Mouse (Mus musculus) heart, embryonic 11.5 days (tissue): ENCODE data around the gene Snx17. TPM values are rescaled to one million over a fixed set of nuclear protein-coding genes. Genes with fewer than 3 reads are reported as not detected.
"Not testable (repeated sequence)": the region's sequence is repeated elsewhere in the genome, so short reads cannot be mapped to it uniquely, and the experiment has no call there.

Source experiments
- ATAC-seq: fragments of 200-750 bp; cut with Nextera tagmentation; replicated peaks from 2 replicates; pipeline ENCODE4 v1.8.0; 2017; ENCODE audit warnings: moderate library complexity; ENCODE audit not compliant: insufficient number of reproducible peaks, low FRiP score, low TSS enrichment
- H3K27ac ChIP-seq: fragments of 300-500 bp; sonication (generic); 2 replicates; pipeline ENCODE4 v1.5.1; 2014; ENCODE audit warnings: mild to moderate bottlenecking, low read depth, low read length
- H3K27me3 ChIP-seq: fragments of 300-500 bp; sonication (generic); 2 replicates; pipeline ENCODE4 v1.6.1; 2014; ENCODE audit warnings: mild to moderate bottlenecking, low read length, mixed read lengths; ENCODE audit not compliant: control insufficient read depth, insufficient read depth
- H3K36me3 ChIP-seq: fragments of 300-500 bp; sonication (generic); 2 replicates; pipeline ENCODE4 v1.6.1; 2014; ENCODE audit warnings: mild to moderate bottlenecking, low read length, moderate library complexity, mixed read lengths; ENCODE audit not compliant: control insufficient read depth, insufficient read depth
- H3K4me1 ChIP-seq: fragments of 300-500 bp; sonication (generic); 2 replicates; pipeline ENCODE4 v1.6.1; 2014; ENCODE audit warnings: low read length; ENCODE audit not compliant: control insufficient read depth, insufficient read depth
- H3K4me2 ChIP-seq: fragments of 300-500 bp; sonication (generic); 2 replicates; pipeline ENCODE4 v1.6.1; 2014; ENCODE audit warnings: mild to moderate bottlenecking, moderate library complexity
- H3K4me3 ChIP-seq: fragments of 300-500 bp; sonication (generic); 2 replicates; pipeline ENCODE4 v1.5.1; 2014; ENCODE audit warnings: low read depth, low read length
- H3K9ac ChIP-seq: fragments of 300-500 bp; sonication (generic); 2 replicates; pipeline ENCODE4 v1.6.1; 2014; ENCODE audit warnings: mild to moderate bottlenecking, low read depth, low read length, moderate library complexity
- H3K9me3 ChIP-seq: fragments of 300-500 bp; sonication (generic); replicated peaks from 2 replicates; pipeline ENCODE4 v1.6.1; 2016; ENCODE audit warnings: low read length; ENCODE audit not compliant: control insufficient read depth
- WGBS: fragments of 180-500 bp; shearing (Covaris S2); extraction: QIAGEN DNeasy Blood & Tissue Kit; methylation state at CpG from one replicate; pipeline ENCODE4 v1.1.7; 2014; ENCODE audit not compliant: insufficient replicate concordance; 5-methylcytosine and 5-hydroxymethylcytosine counted together
- polyA plus RNA-seq: library from polyadenylated mRNA; unstranded; fragments of >200 nt; fragmentation: Nextera tagmentation; extraction: Ambion mirVana; gene quantifications from 2 replicates; pipeline ENCODE4 v1.2.1, GENCODE M21; 2014

Gene Snx17
- polyA plus RNA-seq, 1 experiment from 2014 or later: 115 TPM

- Histone ChIP-seq H3K9me3 (peaks cover 5% of the 10 kb centered on the region), H3K27me3 (no peaks in the 10 kb centered on the region), H3K4me2 (no peak overlapping the region), H3K4me1 (peaks cover 9% of the 10 kb centered on the region; the same call in 1 of the 2 replicates), H3K9ac (no peak overlapping the region), H3K36me3 (peaks cover 54% of the 10 kb centered on the region), H3K4me3 (0 out of 2 replicates have a peak overlapping the region, but pooled peaks have one; percentile 2), H3K27ac (no peak overlapping the region)
- 87% methylated on average over 9 of the region's 9 CpGs for WGBS
- no peak for ATAC-seq
Measured at GRCm38 (mm10) chr5:31199893-31200292, 6.9 kb downstream of the Snx17 start.

GRCm38 (mm10) chr5:31200327-31200768 is 7.3 kb downstream of the Snx17 start:
- ATAC-seq: no peak
- 86% methylated on average over 27 of the region's 27 CpGs for WGBS

GRCm38 (mm10) chr5:31201042-31201741 is 8.2 kb downstream of the Snx17 start:
- H3K27me3 ChIP-seq: no peaks in the 10 kb centered on the region
- peak overlapping the region; percentile 89 for H3K4me2 ChIP-seq
- H3K9me3 ChIP-seq: peaks cover 5% of the 10 kb centered on the region
- WGBS: 21% methylated on average over 13 of the region's 13 CpGs
- peak overlapping the region; percentile 77 for H3K27ac ChIP-seq
- H3K36me3 ChIP-seq: peaks cover 48% of the 10 kb centered on the region
- peak overlapping the region; percentile 73 for H3K4me3 ChIP-seq
- ATAC-seq: no peak
- peaks cover 9% of the 10 kb centered on the region; the same call in 1 of the 2 replicates for H3K4me1 ChIP-seq
- peak overlapping the region; percentile 88 for H3K9ac ChIP-seq

More at GRCm38 (mm10) chr5:31200327-31200768, 7.3 kb downstream of the Snx17 start:
- peaks cover 9% of the 10 kb centered on the region; the same call in 1 of the 2 replicates for H3K4me1 ChIP-seq
- no peak overlapping the region for H3K27ac ChIP-seq
- peak overlapping the region; percentile 89 for H3K4me2 ChIP-seq
- H3K36me3 ChIP-seq: peaks cover 52% of the 10 kb centered on the region
- no peaks in the 10 kb centered on the region for H3K27me3 ChIP-seq
- peaks cover 5% of the 10 kb centered on the region for H3K9me3 ChIP-seq
- H3K9ac ChIP-seq: no peak overlapping the region
- peak overlapping the region; percentile 2; the same call in 1 of the 2 replicates for H3K4me3 ChIP-seq

GRCm38 (mm10) chr5:31201742-31202590 is 8.9 kb downstream of the Snx17 start, which contains the start of gene Zfp513:
TSS of gene Zfp513 (minus strand) at chr5:31202303.
- Histone ChIP-seq H3K27ac (peak within 1 kb of the TSS; percentile 86), H3K27me3 (no peaks in the 10 kb centered on the region), H3K4me2 (peak within 1 kb of the TSS; percentile 89), H3K4me3 (peak within 1 kb of the TSS; percentile 73), H3K9me3 (peaks cover 5% of the 10 kb centered on the region), H3K4me1 (peaks cover 9% of the 10 kb centered on the region; the same call in 1 of the 2 replicates), H3K9ac (peak within 1 kb of the TSS; percentile 88), H3K36me3 (peaks cover 42% of the 10 kb centered on the region)
- WGBS: under 1% methylated on average over 53 of the region's 53 CpGs
- ATAC-seq: peak; percentile 94

- ATAC-seq: no peak
- peaks cover 9% of the 10 kb centered on the region; the same call in 1 of the 2 replicates for H3K4me1 ChIP-seq
- H3K9ac ChIP-seq: peak overlapping the region; percentile 76
- H3K27ac ChIP-seq: peak overlapping the region; percentile 86
- peaks cover 5% of the 10 kb centered on the region for H3K9me3 ChIP-seq
- WGBS: 83% methylated on average over 7 of the region's 7 CpGs
- no peaks in the 10 kb centered on the region for H3K27me3 ChIP-seq
- peaks cover 43% of the 10 kb centered on the region for H3K36me3 ChIP-seq
- H3K4me3 ChIP-seq: peak overlapping the region; percentile 73
- H3K4me2 ChIP-seq: peak overlapping the region; percentile 89
Measured at GRCm38 (mm10) chr5:31202933-31203332, 9.9 kb downstream of the Snx17 start.

- Histone ChIP-seq H3K4me2 (no peak overlapping the region), H3K9me3 (peaks cover 5% of the 10 kb centered on the region), H3K36me3 (peaks cover 40% of the 10 kb centered on the region), H3K4me1 (peaks cover 9% of the 10 kb centered on the region; the same call in 1 of the 2 replicates), H3K27ac (no peak overlapping the region), H3K4me3 (no peak overlapping the region), H3K9ac (no peak overlapping the region), H3K27me3 (no peaks in the 10 kb centered on the region)
- no peak for ATAC-seq
- 86% methylated on average over 2 of the region's 2 CpGs for WGBS
Measured at GRCm38 (mm10) chr5:31203866-31204265, 10.8 kb downstream of the Snx17 start.

- H3K4me2 ChIP-seq: no peak overlapping the region
- peaks cover 9% of the 10 kb centered on the region; the same call in 1 of the 2 replicates for H3K4me1 ChIP-seq
- H3K4me3 ChIP-seq: no peak overlapping the region
- 92% methylated on average over 6 of the region's 6 CpGs for WGBS
- no peaks in the 10 kb centered on the region for H3K27me3 ChIP-seq
- no peak overlapping the region for H3K9ac ChIP-seq
- H3K9me3 ChIP-seq: peaks cover 5% of the 10 kb centered on the region
- ATAC-seq: no peak
- peaks cover 38% of the 10 kb centered on the region for H3K36me3 ChIP-seq
- H3K27ac ChIP-seq: no peak overlapping the region
Measured at GRCm38 (mm10) chr5:31204421-31204820, 11.4 kb downstream of the Snx17 start.

GRCm38 (mm10) chr5:31216554-31216953 is 23.5 kb downstream of the Snx17 start:
- not testable (repeated sequence) for H3K36me3 ChIP-seq, H3K9me3 ChIP-seq, H3K9ac ChIP-seq, ATAC-seq, H3K27me3 ChIP-seq, H3K27ac ChIP-seq, H3K4me2 ChIP-seq, H3K4me3 ChIP-seq, H3K4me1 ChIP-seq
- 90% methylated on average over 6 of the region's 6 CpGs for WGBS
